Mouse (Mus musculus): Measurements from ENCODE around the gene Dok7. TPM values are rescaled to one million over a fixed set of nuclear protein-coding genes. Genes with fewer than 3 reads are reported as not detected.

Dok7 gene
- polyA plus RNA-seq, 1 experiment, result not detected

GRCm38 (mm10) chr5:35024975-35025374 lies 31.6 kb upstream of the Dok7 start:
- 41% methylated on average over 2 of the region's 2 CpGs for WGBS
- no peaks in the 10 kb centered on the region for H3K4me1 ChIP-seq (ENCODE audit: control insufficient read depth, insufficient read depth, low read length)
- no peak for TF ChIP-seq POLR2A (IDR thresholded peaks at IDR 0.05; ENCODE audit: borderline replicate concordance, control insufficient read depth, low read depth, low read length)
- TF ChIP-seq CTCF (IDR thresholded peaks at IDR 0.05; ENCODE audit: control insufficient read depth, insufficient read depth, low read length), result peak; percentile 62

GRCm38 (mm10) chr5:35029303-35029702 lies 27.3 kb upstream of the Dok7 start:
- Histone ChIP-seq H3K27ac (ENCODE audit: control insufficient read depth, insufficient read depth, low read depth, low read length, poor library complexity) (no peak overlapping the region), H3K4me1 (ENCODE audit: control insufficient read depth, insufficient read depth, low read length) (no peaks in the 10 kb centered on the region; the same call in 1 of the 2 replicates), H3K4me3 (replicated peaks; ENCODE audit: control insufficient read depth, low read depth, low read length) (no peak overlapping the region)
- WGBS, result 96% methylated on average over 1 of the region's 1 CpGs
- TF ChIP-seq CTCF (IDR thresholded peaks at IDR 0.05; ENCODE audit: control insufficient read depth, insufficient read depth, low read length) (no peak), POLR2A (IDR thresholded peaks at IDR 0.05; ENCODE audit: borderline replicate concordance, control insufficient read depth, low read depth, low read length) (no peak)

More at GRCm38 (mm10) chr5:35024975-35025374, 31.6 kb upstream of the Dok7 start:
- Histone ChIP-seq H3K27ac (ENCODE audit: control insufficient read depth, insufficient read depth, low read depth, low read length, poor library complexity) (no peak overlapping the region), H3K4me3 (replicated peaks; ENCODE audit: control insufficient read depth, low read depth, low read length) (no peak overlapping the region)

DNA sequence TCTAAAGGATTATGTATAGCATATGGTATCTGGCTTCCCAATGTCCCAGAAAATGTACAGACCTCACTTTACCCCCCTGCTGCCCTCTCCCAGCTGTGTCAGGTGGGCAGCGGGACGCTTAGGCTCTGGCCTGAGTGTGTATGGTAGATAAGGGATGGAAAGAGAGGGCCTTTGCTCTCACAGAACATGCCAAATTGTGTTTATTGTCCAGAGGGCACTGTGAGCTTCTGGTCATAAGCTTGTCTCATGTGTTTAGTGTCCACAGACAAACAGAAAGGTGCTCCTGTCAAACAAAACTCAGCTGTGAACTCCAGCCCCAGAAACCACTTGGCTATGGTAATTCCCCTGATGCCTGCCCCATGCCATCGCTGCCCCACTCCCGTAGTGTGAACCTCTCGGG lies 26.8 kb upstream of the Dok7 start:
- H3K4me1 ChIP-seq (ENCODE audit: control insufficient read depth, insufficient read depth, low read length), result no peaks in the 10 kb centered on the region; the same call in 1 of the 2 replicates
- H3K27ac ChIP-seq (ENCODE audit: control insufficient read depth, insufficient read depth, low read depth, low read length, poor library complexity), result no peak overlapping the region
- TF ChIP-seq CTCF (IDR thresholded peaks at IDR 0.05; ENCODE audit: control insufficient read depth, insufficient read depth, low read length) (no peak), POLR2A (IDR thresholded peaks at IDR 0.05; ENCODE audit: borderline replicate concordance, control insufficient read depth, low read depth, low read length) (no peak)
- WGBS, result 97% methylated on average over 5 of the region's 5 CpGs
- no peak overlapping the region for H3K4me3 ChIP-seq (replicated peaks; ENCODE audit: control insufficient read depth, low read depth, low read length)

- no peak overlapping the region for H3K4me3 ChIP-seq (replicated peaks; ENCODE audit: control insufficient read depth, low read depth, low read length)
- WGBS, result 52% methylated on average over 5 of the region's 5 CpGs
- TF ChIP-seq CTCF (IDR thresholded peaks at IDR 0.05; ENCODE audit: control insufficient read depth, insufficient read depth, low read length), result peak; percentile 63
- no peak for TF ChIP-seq POLR2A (IDR thresholded peaks at IDR 0.05; ENCODE audit: borderline replicate concordance, control insufficient read depth, low read depth, low read length)
- H3K4me1 ChIP-seq (ENCODE audit: control insufficient read depth, insufficient read depth, low read length), result no peaks in the 10 kb centered on the region; the same call in 1 of the 2 replicates
- no peak overlapping the region for H3K27ac ChIP-seq (ENCODE audit: control insufficient read depth, insufficient read depth, low read depth, low read length, poor library complexity)
Measured at GRCm38 (mm10) chr5:35033068-35033467, 23.5 kb upstream of the Dok7 start.

DNA sequence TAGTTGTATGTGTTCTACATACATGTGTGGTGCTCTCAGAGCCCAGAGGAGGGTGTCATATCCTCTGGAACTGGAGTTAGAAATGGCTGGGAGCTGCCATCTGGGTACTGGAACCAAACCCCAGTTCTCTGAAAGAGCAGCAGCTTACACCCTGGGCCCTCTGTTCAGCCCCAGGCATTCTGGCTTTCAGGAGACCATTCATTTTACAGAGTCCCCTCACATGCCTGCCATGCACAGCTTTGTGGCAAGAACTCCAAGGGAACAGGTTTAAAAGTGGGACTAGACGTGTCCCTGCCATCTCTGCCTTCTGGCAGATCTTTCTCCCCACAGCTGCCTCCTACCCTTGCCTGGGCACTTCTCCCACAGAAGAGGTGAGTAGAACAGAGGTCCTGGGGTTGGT lies 22.9 kb upstream of the Dok7 start:
- no peak overlapping the region for H3K4me3 ChIP-seq (replicated peaks; ENCODE audit: control insufficient read depth, low read depth, low read length)
- no peak overlapping the region; the same call in 1 of the 2 replicates for H3K27ac ChIP-seq (ENCODE audit: control insufficient read depth, insufficient read depth, low read depth, low read length, poor library complexity)
- 39% methylated on average over 1 of the region's 1 CpGs for WGBS
- no peaks in the 10 kb centered on the region; the same call in 1 of the 2 replicates for H3K4me1 ChIP-seq (ENCODE audit: control insufficient read depth, insufficient read depth, low read length)
- TF ChIP-seq CTCF (IDR thresholded peaks at IDR 0.05; ENCODE audit: control insufficient read depth, insufficient read depth, low read length), result no peak
- TF ChIP-seq POLR2A (IDR thresholded peaks at IDR 0.05; ENCODE audit: borderline replicate concordance, control insufficient read depth, low read depth, low read length), result no peak

GRCm38 (mm10) chr5:35035141-35035540 lies 21.4 kb upstream of the Dok7 start:
- TF ChIP-seq CTCF (IDR thresholded peaks at IDR 0.05; ENCODE audit: control insufficient read depth, insufficient read depth, low read length) (no peak), POLR2A (IDR thresholded peaks at IDR 0.05; ENCODE audit: borderline replicate concordance, control insufficient read depth, low read depth, low read length) (no peak)
- no peak overlapping the region for H3K4me3 ChIP-seq (replicated peaks; ENCODE audit: control insufficient read depth, low read depth, low read length)
- 15% methylated on average over 5 of the region's 5 CpGs for WGBS
- H3K4me1 ChIP-seq (ENCODE audit: control insufficient read depth, insufficient read depth, low read length), result no peaks in the 10 kb centered on the region; the same call in 1 of the 2 replicates
- H3K27ac ChIP-seq (ENCODE audit: control insufficient read depth, insufficient read depth, low read depth, low read length, poor library complexity), result peak overlapping the region; percentile 42

- Histone ChIP-seq H3K4me1 (ENCODE audit: control insufficient read depth, insufficient read depth, low read length) (no peaks in the 10 kb centered on the region; the same call in 1 of the 2 replicates), H3K4me3 (replicated peaks; ENCODE audit: control insufficient read depth, low read depth, low read length) (no peak overlapping the region), H3K27ac (ENCODE audit: control insufficient read depth, insufficient read depth, low read depth, low read length, poor library complexity) (0 out of 2 replicates have a peak overlapping the region, but pooled peaks have one; percentile 42)
- TF ChIP-seq POLR2A (IDR thresholded peaks at IDR 0.05; ENCODE audit: borderline replicate concordance, control insufficient read depth, low read depth, low read length) (no peak), CTCF (IDR thresholded peaks at IDR 0.05; ENCODE audit: control insufficient read depth, insufficient read depth, low read length) (no peak)
- WGBS, result 17% methylated on average over 4 of the region's 4 CpGs
Measured at GRCm38 (mm10) chr5:35035795-35036194, 20.8 kb upstream of the Dok7 start.

- no peak overlapping the region for H3K4me3 ChIP-seq (replicated peaks; ENCODE audit: control insufficient read depth, low read depth, low read length)
- H3K4me1 ChIP-seq (ENCODE audit: control insufficient read depth, insufficient read depth, low read length), result no peaks in the 10 kb centered on the region; the same call in 1 of the 2 replicates
- no peak overlapping the region for H3K27ac ChIP-seq (ENCODE audit: control insufficient read depth, insufficient read depth, low read depth, low read length, poor library complexity)
- TF ChIP-seq POLR2A (IDR thresholded peaks at IDR 0.05; ENCODE audit: borderline replicate concordance, control insufficient read depth, low read depth, low read length), result no peak
- TF ChIP-seq CTCF (IDR thresholded peaks at IDR 0.05; ENCODE audit: control insufficient read depth, insufficient read depth, low read length), result no peak
Measured at GRCm38 (mm10) chr5:35037438-35037837, 19.1 kb upstream of the Dok7 start.

Measured in bone marrow, adult 2 months (tissue).